Mouse (Mus musculus) kidney, postnatal 36 days (tissue): Measurements from ENCODE around the gene Chst14.
A peak's percentile ranks its signal among the peaks of the same experiment; 100 is the strongest.

Experiments used
- DNase-seq, 2 experiments: peaks; one replicate each; pipeline ENCODE4 v3.0.0; 2021 to 2022; ENCODE audit warnings: mixed read lengths in 2 of 2

The Chst14 gene

GRCm38 (mm10) chr2:118972048-118972447, 45.8 kb downstream of the Chst14 start:
- no peak for DNase-seq

- peak; percentile 86 to 91 for DNase-seq
These were observed 46.5 kb downstream of the Chst14 start for GRCm38 (mm10) chr2:118972687-118973376.

GRCm38 (mm10) chr2:118975855-118976254, 49.6 kb downstream of the Chst14 start:
- peak; percentile 21 to 36 for DNase-seq

- DNase-seq = peak; percentile 88 to 94
These were observed 50.1 kb downstream of the Chst14 start for GRCm38 (mm10) chr2:118976282-118976929.

GRCm38 (mm10) chr2:118976941-118977340, 50.6 kb downstream of the Chst14 start:
- no peak for DNase-seq

GRCm38 (mm10) chr2:118978064-118978463, 51.8 kb downstream of the Chst14 start:
- DNase-seq = peak in 1 of 2 experiments; percentile 27
